Mouse (Mus musculus) small intestine, adult 2 months (tissue): Measurements from ENCODE around the gene Abcb4. TPM values are rescaled to one million over a fixed set of nuclear protein-coding genes. Genes with fewer than 3 reads are reported as not detected.
"Not testable (repeated sequence)": the region's sequence is repeated elsewhere in the genome, so short reads cannot be mapped to it uniquely, and the experiment has no call there.

Source experiments
- H3K27ac ChIP-seq: fragments of 200-500 bp; 2 replicates; pipeline ENCODE4 v1.5.1; 2012; ENCODE audit warnings: low read depth, low read length, control low read depth, inconsistent platforms; ENCODE audit not compliant: insufficient read depth
- H3K27me3 ChIP-seq: fragments of 200-500 bp; 2 replicates; pipeline ENCODE4 v1.6.1; 2012; ENCODE audit warnings: mild to moderate bottlenecking, moderate library complexity, low read length, inconsistent platforms; ENCODE audit not compliant: control insufficient read depth, insufficient read depth
- H3K36me3 ChIP-seq: fragments of 200-500 bp; 2 replicates; pipeline ENCODE4 v1.6.1; 2012; ENCODE audit warnings: mild to moderate bottlenecking, low read length, control low read depth, inconsistent platforms; ENCODE audit not compliant: control insufficient read depth, insufficient read depth
- H3K4me1 ChIP-seq: fragments of 200-500 bp; 2 replicates; pipeline ENCODE4 v1.6.1; 2012; ENCODE audit warnings: low read length, inconsistent platforms, mixed read lengths; ENCODE audit not compliant: control insufficient read depth, insufficient read depth, insufficient read length
- H3K4me3 ChIP-seq: fragments of 200-500 bp; 2 replicates; pipeline ENCODE4 v1.5.1; 2012; ENCODE audit warnings: low read depth, mild to moderate bottlenecking, control low read depth, inconsistent platforms, low read length, moderate library complexity
- CTCF ChIP-seq: fragments of 200-500 bp; IDR thresholded peaks from 2 replicates; pipeline ENCODE4 v1.5.1; 2012; ENCODE audit warnings: low read depth, mild to moderate bottlenecking, control low read depth, inconsistent platforms, low read length, moderate library complexity, mixed read lengths; ENCODE audit not compliant: insufficient replicate concordance, insufficient read length; ENCODE audit errors: extremely low read depth
- POLR2A ChIP-seq: fragments of 200-500 bp; IDR thresholded peaks from 2 replicates; pipeline ENCODE4 v1.6.1; 2012; ENCODE audit warnings: low read depth, mild to moderate bottlenecking, control low read depth, inconsistent platforms, low read length, moderate library complexity
- WGBS: fragments of 180-500 bp; shearing (Covaris S2); methylation state at CpG from one replicate; pipeline ENCODE4 v1.1.7; 2018; 5-methylcytosine and 5-hydroxymethylcytosine counted together
- polyA plus RNA-seq: library from polyadenylated mRNA; depleted of rRNA; stranded (reverse); fragments of >200 nt; gene quantifications from 2 replicates; pipeline ENCODE4 v1.2.3, GENCODE M21; 2012

Gene Abcb4
- polyA plus RNA-seq, 1 experiment = 0.11 TPM

GRCm38 (mm10) chr5:8990526-8990925, 97.0 kb downstream of the Abcb4 start:
- WGBS = 88% methylated on average over 13 of the region's 13 CpGs
- Histone ChIP-seq H3K4me3 (no peak overlapping the region), H3K36me3 (peaks cover 38% of the 10 kb centered on the region), H3K4me1 (no peaks in the 10 kb centered on the region; the same call in 1 of the 2 replicates), H3K27ac (no peak overlapping the region), H3K27me3 (no peaks in the 10 kb centered on the region)
- TF ChIP-seq POLR2A = no peak
- TF ChIP-seq CTCF = no peak

- no peaks in the 10 kb centered on the region for H3K27me3 ChIP-seq
- WGBS = 94% methylated on average over 16 of the region's 16 CpGs
Measured at GRCm38 (mm10) chr5:8991626-8992025, 98.1 kb downstream of the Abcb4 start.

GRCm38 (mm10) chr5:8995966-8996685, 102.6 kb downstream of the Abcb4 start:
- peaks cover 3% of the 10 kb centered on the region for H3K4me1 ChIP-seq
- no peaks in the 10 kb centered on the region for H3K27me3 ChIP-seq

More at GRCm38 (mm10) chr5:8991626-8992025, 98.1 kb downstream of the Abcb4 start:
- Histone ChIP-seq H3K27ac (no peak overlapping the region), H3K4me3 (no peak overlapping the region), H3K36me3 (peaks cover 32% of the 10 kb centered on the region), H3K4me1 (no peaks in the 10 kb centered on the region; the same call in 1 of the 2 replicates)
- no peak for TF ChIP-seq CTCF
- TF ChIP-seq POLR2A = no peak

GRCm38 (mm10) chr5:8996686-8997512, 103.4 kb downstream of the Abcb4 start, which contains the start of gene Crot:
Crot (minus strand) TSS chr5:8997324.
- Histone ChIP-seq H3K4me1 (peaks cover 3% of the 10 kb centered on the region), H3K27me3 (no peaks in the 10 kb centered on the region), H3K4me3 (peak within 1 kb of the TSS; percentile 87), H3K27ac (peak within 1 kb of the TSS; percentile 76), H3K36me3 (peaks cover 12% of the 10 kb centered on the region)
- under 1% methylated on average over 57 of the region's 57 CpGs for WGBS
- peak; percentile 38; the same call in 1 of the 2 replicates for TF ChIP-seq CTCF
- peak; percentile 98 for TF ChIP-seq POLR2A

More at GRCm38 (mm10) chr5:8995966-8996685, 102.6 kb downstream of the Abcb4 start:
- 2% methylated on average over 13 of the region's 13 CpGs for WGBS
- Histone ChIP-seq H3K4me3 (peak overlapping the region; percentile 87), H3K27ac (peak overlapping the region; percentile 76), H3K36me3 (peaks cover 18% of the 10 kb centered on the region)
- no peak for TF ChIP-seq CTCF
- no peak for TF ChIP-seq POLR2A

- Histone ChIP-seq H3K4me1 (peaks cover 3% of the 10 kb centered on the region), H3K27ac (peak overlapping the region; percentile 76), H3K36me3 (peaks cover 7% of the 10 kb centered on the region), H3K4me3 (peak overlapping the region; percentile 87), H3K27me3 (no peaks in the 10 kb centered on the region)
- TF ChIP-seq POLR2A (no peak), CTCF (no peak; the same call in 1 of the 2 replicates)
- 5% methylated on average over 8 of the region's 8 CpGs for WGBS
Measured at GRCm38 (mm10) chr5:8997513-8997895, 104.0 kb downstream of the Abcb4 start.

GRCm38 (mm10) chr5:8999108-8999507, 105.6 kb downstream of the Abcb4 start:
- TF ChIP-seq POLR2A (no peak), CTCF (no peak)
- Histone ChIP-seq H3K4me1 (peaks cover 3% of the 10 kb centered on the region), H3K36me3 (no peaks in the 10 kb centered on the region), H3K27ac (no peak overlapping the region; the same call in 1 of the 2 replicates), H3K27me3 (no peaks in the 10 kb centered on the region), H3K4me3 (no peak overlapping the region)
- 50% methylated on average over 4 of the region's 4 CpGs for WGBS

GRCm38 (mm10) chr5:9000006-9000405, 106.5 kb downstream of the Abcb4 start:
- not testable (repeated sequence) for H3K27me3 ChIP-seq, H3K27ac ChIP-seq, H3K36me3 ChIP-seq, H3K4me3 ChIP-seq, H3K4me1 ChIP-seq
- 56% methylated on average over 7 of the region's 7 CpGs for WGBS

- not testable (repeated sequence) for H3K4me3 ChIP-seq, H3K4me1 ChIP-seq, H3K36me3 ChIP-seq, H3K27ac ChIP-seq, H3K27me3 ChIP-seq
- 36% methylated on average over 3 of the region's 3 CpGs for WGBS
Measured at GRCm38 (mm10) chr5:9006585-9006984, 113.1 kb downstream of the Abcb4 start.
